Mouse (Mus musculus) adrenal gland, postnatal 4 days (tissue): Measurements from ENCODE around the gene Adk. TPM values are rescaled to one million over a fixed set of nuclear protein-coding genes. Genes with fewer than 3 reads are reported as not detected.
"Not testable (repeated sequence)": the region's sequence is repeated elsewhere in the genome, so short reads cannot be mapped to it uniquely, and the experiment has no call there.

ENCODE experiments used
- DNase-seq, 2 experiments: peaks; one replicate each; pipeline ENCODE4 v3.0.0; 2021 to 2022; ENCODE audit warnings: low spot score in 2 of 2, mixed read lengths in 2 of 2
- total RNA-seq, 2 experiments: library from RNA; stranded (reverse); gene quantifications; 2 replicates each; pipeline ENCODE4 v1.2.3; 2021

Adk gene
- total RNA-seq, 2 experiments from 2014 or later, result 123 to 142 TPM

DNA sequence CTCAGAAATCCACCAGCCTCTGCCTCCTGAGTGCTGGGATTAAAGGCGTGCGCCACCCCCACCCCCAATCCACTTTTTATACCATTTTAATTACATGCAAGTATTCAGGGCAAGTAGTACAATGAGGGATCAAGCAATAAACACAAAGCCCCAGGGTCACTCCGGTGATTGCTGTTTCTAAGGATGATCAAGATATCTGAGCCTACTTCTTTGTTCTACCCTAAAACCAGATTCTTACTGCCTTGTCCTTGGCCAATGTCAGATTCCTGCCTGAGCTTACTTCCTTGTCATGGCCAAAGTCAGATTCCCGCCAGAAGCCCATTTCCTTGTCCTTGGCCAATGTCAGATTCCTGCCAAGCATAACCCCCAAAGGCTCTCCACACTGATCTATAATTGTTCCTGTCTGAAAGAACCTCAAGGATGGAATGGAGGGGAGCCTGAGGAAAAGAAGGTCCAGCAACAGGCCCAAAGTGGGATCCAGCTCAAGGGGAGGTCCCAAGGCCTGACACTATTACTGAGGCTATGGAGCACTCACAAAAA lies 422.3 kb downstream of the Adk start:
- DNase-seq, result not testable (repeated sequence)

DNA sequence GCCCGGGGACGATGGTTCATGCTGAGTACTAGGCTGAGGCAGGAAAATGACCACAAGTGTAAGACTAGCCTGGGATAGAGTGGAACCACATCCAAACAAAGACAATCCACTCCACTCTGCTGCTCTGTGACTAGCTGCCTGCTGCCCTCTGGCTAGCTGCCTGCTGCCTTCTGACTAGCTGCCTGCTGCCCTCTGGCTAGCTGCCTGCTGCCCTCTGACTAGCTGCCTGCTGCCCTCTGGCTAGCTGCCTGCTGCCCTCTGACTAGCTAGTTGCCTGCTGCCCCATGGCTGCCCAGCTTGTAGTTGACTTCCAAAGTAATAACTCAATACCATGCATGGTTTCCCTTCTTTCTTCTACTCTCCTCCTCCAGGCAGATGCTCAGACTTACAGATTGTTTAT lies 424.8 kb downstream of the Adk start:
- no peak for DNase-seq

DNA sequence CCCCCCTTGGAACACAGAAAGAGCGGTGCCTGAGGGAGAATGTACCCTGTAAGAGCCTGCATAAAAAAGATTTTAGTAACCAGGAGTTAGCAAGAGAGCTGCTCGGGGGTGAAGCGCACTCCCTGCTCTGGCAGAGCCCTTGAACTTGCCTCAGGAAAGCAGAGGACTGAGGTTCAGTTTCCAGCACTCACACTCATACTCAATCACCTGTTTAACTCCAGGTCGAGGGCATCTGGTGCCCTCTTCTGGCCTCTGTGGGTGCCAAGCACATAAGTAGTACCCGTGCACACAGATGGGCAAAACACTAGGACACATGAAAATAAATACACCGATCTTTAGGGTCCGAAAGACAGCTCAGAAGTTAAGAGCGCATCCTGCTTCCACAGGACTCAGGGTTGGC lies 427.2 kb downstream of the Adk start:
- no peak for DNase-seq

DNA sequence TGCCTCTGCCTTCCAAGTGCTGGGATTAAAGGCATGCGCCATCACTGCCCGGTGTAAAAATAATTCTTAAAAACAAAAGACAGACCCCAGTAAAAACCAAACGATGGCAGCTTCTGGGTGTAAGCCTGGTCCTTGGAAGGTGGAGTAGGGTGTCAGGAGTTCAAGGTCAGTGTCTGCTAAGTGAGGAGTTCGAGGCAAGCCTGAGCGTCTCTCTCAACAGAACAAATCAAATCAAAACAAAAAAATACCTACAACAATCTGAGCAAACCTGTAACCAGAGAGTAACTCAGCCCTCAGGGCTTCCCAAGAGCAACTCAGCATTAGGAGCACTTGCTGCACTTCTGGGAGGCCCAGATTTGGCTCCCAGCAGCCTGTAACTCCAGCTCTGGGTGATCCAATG lies 427.8 kb downstream of the Adk start:
- DNase-seq, result no peak

DNA sequence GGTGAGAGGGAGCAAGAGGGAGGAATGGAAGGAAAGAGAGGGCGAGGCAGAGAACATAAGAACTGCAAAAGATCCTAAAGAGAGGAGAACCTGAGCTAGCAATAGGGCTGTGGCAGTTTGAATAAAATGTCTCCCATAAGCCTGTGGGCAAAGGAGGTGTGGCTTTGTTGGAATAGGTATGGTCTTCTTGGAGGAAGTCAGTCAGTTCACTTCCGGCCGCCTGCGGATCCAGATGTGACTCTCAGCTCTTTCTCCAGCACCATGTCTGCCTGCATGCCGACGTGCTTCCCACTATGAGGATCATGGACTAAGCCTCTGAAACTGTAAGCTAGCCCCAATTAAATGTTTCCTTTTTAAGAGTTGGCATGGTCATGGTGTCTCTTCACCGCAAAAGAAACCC lies 428.9 kb downstream of the Adk start, which contains the start of gene Kat6b:
Gene Kat6b (plus strand): TSS at position 204 of the 400 bp plus-strand sequence.
- no peak for DNase-seq

DNA sequence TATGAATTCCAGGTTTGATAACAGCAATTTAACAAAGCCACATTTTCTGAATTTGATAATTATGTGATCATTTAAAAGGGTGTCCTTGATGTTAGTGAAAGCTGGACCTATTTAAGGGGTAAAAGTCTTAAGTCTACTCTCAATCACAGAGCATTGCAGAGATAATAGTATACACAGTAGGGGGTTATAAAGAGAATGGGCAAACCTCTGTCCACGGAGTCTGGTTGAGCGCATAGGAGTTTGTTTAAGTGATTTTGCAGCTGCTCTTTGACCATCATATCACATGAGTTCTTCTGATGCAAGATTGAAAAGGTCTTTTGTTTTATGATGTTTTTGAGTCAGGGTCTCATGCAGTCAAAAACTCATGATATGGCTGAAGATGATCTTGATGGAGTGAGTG lies 431.8 kb downstream of the Adk start:
- DNase-seq, result no peak

DNA sequence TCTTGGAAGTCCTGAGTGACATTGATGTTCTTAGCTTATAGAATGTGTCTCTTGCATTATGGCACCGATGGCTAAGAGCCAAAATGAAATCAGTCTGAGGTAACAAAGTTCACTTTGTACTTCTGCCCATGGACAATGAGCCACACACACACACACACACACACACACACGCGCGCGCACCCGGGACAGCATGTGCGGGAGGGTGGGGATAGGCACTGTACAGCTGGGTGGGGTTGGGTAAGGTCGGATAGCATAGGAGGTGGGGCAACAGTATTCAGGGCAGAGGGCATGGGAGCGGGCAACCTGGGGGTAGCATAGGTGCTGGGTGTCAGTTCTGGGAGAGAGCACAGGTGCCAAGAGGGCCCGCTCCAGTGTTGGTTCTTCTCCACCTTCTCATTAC lies 432.3 kb downstream of the Adk start:
- DNase-seq, result no peak

DNA sequence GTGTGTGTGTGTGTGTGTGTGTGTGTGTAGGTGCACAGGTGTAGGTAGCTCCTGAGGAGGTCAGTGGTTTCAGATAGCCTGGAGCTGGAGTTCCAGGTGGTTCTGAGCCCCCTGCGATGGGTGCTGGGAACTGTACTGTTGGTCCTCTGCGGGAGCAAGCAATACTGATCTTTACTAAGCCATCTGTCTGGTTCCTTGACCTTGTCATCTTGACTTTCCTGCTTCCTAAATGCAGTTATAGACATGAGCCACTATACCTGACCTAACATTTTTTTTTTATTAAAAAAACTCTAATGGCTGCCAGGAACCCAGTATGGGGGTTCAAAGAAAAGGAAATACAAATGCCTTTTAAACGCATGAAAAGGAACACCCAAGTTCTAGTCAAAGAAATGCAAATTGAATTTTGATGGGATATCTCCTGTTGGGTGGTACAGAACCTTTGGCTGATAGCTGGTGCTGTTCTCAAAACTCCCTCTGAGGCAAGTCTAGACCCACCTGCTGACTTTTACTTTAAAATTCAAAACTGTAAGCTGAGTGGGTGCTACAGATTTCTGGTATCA lies 433.7 kb downstream of the Adk start:
- DNase-seq, result no peak

DNA sequence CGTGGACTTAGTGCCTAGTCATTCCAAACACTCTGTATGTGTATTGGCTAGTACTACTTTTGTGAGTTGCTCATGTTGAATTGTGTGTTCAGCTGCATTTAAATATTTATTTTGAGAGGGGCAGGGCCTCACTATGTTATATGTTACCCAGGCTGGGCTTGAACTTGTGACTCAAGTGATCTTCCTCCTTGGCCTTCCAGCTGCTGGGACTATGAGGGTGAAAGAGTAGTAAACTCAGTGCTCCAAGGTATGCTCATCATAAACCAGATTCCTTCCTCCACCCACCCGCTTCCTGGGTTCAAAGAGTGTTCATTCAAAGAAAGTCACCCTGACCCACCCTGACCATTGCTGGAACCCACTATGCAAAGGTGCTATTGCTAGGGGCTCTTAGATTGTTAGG lies 434.8 kb downstream of the Adk start:
- not testable (repeated sequence) for DNase-seq

DNA sequence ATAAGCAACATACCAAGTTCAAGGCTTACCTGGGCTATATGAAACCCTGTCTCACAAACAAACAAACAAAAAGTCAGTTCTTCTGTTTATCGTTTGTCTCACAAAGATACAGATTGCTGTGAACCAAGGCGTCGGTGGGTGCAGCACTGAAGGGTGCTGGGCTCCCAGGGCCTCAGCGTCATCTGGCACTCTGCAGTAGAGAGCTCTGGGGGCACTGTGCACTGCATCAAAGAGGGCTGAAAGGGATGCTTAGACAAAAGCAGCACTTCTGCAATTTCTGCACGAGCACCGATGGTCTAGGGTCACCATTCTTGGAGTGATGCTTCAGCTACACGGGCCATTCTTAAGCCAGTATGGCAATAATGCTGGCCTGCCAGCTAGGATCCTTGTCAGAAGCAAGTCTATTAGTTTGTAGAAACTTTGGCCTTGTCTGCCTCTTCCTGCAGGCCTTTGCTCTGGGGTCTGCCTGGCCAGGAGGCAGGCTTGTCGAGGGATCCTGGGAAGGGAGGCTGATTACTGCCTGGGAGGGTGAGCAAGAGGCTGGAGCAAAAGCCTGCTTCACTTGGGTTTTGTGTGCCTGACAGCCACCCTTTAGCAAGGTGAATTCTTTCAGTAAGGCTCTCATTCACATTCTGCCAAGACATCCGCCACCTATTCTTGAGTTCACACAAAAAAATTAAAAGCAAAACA lies 436.2 kb downstream of the Adk start:
- not testable (repeated sequence) for DNase-seq

DNA sequence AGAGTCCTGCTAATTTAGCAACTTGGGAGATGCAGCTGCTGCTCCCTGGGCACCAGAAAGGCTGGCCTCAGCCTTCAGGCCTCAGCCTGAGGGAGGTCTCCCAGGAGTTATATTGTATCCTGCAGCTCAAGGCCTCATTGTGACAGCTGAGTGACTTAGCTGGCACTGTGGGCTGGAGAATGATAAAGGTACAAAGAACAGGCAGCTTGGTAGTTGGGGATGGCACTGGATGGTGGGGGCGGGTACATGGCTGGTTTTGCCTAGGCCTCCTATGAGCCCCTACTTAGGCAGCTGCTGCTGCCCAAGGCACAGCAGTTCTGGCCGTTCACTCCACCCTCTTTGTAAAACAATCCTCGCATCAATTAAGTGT lies 436.7 kb downstream of the Adk start:
- DNase-seq, result no peak

DNA sequence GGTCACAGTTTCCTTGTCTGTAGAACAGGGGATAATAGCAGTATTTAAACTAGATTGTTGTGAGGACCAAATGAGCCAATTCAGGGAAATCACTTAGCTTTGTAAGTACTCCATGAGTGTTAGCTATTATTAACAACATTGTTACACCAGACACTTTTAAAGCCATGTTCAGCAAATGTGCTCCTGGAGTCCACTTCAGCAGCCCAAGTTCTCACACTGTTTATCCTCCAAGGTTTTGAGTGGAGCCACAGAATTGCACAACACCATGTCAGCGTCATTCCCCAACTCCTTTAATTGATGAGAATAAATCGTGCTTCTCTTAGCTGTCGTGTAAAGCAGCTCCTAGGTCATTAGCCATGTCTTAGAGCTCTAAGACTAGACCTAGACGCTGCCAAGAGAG lies 437.8 kb downstream of the Adk start:
- DNase-seq, result no peak

Other genes starting within 250 kb of the Adk start
- gene Plau, start 215.9 kb upstream of the Adk start, total RNA-seq, result 10 to 100 TPM; 19.8 to 36.6 TPM
- 10 to 100 TPM; 86.9 to 90.2 TPM for gene Vcl, start 123.2 kb upstream of the Adk start, total RNA-seq
- gene Ap3m1, start 66 bp upstream of the Adk start, total RNA-seq, result 10 to 100 TPM; 72.4 to 81.7 TPM